Mouse (Mus musculus): ENCODE data around the gene Stard9.

Gene Stard9

GRCm38 (mm10) chr2:120628886-120629735 lies at the start of gene Stard9:
Gene Stard9, plus strand, starts transcription at chr2:120629121.
- peak; percentile 94 to 95 for DNase-seq (ENCODE audit: low read depth in 2 of 2, low spot score in 2 of 2)

DNA sequence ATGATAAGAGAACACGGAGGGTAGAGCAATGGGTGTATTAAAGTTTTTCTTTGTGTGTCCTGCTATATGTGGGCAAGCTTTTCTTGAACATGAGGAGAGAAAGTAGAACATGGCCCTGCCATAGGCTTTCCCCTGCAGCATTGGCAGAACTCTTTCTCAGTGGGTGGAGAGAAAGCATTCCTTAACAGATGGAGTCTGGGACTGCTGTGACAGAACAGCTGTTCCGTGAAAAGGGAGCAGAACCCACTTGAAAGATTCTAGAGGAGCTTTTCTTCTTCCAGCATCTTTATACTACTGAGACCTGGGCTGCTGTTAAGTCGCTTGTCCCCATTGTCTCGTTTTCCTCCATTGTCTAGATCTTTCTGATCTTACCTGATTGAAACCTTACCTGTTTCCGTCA lies 39.2 kb upstream of the Stard9 start:
- DNase-seq (ENCODE audit: low read depth in 2 of 2, low spot score in 2 of 2): no peak

- DNase-seq (ENCODE audit: low read depth in 2 of 2, low spot score in 2 of 2): no peak
Measured at GRCm38 (mm10) chr2:120592227-120592626, 36.7 kb upstream of the Stard9 start.

DNA sequence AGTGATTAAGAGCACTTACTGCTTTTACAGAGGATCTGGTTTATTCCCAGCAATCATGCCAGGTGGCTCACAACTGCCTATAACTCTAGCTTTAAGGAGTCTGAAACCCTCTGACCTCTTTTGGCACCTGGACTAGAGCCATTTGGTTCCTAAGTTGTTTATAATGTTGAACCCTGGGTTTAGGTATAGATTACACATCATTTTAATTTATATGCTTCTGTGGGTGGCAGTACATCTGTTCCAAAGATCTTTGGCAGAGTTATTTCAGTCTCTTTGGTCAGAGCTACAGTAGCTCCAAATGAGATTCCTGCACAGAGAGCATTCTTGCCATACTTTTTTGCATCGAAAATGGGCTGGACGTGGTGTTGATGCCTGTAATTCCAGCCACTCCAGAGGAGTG lies 31.2 kb upstream of the Stard9 start:
- DNase-seq (ENCODE audit: low read depth in 2 of 2, low spot score in 2 of 2): no peak

- DNase-seq (ENCODE audit: low read depth in 2 of 2, low spot score in 2 of 2): no peak
Measured at GRCm38 (mm10) chr2:120599506-120599905, 29.4 kb upstream of the Stard9 start.

DNA sequence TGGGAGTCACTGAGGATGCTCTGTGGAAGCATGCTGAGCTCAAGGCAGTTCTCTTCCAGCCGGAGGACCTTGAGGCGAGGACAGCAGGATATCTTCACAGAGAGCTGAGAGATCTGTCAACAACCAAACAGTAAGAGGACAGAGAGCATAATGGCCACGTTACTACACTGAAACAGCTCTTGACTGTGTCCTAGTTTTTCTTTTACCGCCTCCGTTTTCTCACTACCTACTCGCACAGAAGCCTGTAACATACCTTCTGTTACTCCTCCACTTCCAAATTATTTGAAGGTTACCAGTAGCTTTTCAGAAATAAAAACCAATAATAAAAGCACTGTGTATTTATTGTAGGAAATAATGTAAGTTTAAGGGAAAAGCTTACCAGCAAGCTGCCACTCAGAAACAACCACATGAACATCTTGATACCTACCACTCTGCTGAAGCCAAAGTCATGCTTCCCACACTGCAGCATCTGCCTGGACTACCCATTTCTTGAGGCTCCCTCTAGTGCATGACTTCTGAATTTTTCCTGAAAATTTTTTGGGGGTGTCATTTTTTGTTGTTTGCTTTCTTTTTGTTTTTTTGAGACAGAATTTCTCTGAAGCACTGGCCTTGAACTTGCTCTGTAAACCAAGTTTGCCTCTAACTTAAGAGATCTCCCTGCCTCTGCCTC lies 22.8 kb upstream of the Stard9 start:
- peak in 1 of 2 experiments; percentile 15 for DNase-seq (ENCODE audit: low read depth in 2 of 2, low spot score in 2 of 2)

DNA sequence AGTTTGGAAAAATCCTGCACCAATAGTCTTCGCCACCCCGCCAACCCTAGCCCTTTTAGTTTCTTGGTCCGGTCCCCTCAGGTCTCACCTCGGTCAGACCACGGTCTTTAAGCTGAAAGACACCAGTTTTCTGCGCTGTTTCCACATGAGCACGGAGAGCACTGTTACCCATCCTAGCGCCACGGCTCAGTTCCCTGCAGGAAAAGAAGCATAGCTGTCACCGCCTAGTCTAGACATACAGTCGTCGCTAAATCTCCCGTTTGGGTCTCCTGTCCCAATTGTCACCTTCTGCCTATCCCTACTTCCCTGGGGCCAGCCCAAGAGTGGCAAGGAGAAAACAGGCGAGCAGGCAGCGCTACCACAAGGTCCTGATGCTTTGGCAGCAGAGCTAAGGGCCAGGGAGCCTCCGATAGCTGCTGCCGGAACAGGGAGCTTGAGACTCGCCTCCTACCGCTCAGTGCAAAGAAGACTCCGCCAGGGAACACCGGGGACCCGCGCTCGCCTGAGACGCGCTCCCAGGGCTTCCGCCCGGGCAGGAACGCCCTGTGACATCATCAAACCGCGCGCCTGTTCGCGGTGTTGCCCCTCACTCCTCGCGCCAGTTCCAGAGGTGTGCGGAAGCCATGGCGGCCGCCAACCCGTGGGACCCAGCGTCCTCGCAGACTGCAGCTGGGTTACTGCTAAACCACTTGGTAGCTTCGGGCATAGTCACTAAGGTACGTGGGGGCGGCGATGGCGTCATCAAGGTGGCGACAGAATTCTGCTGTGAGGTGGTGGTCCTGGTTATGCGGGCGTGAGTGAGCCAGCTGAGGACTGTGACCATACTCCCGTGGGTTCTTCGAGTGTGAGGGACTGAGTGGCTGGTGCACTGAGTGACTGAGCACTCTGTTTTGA lies 19.8 kb upstream of the Stard9 start, which contains the start of the genes Haus2 and Lrrc57:
TSS of gene Haus2 (plus strand) at position 554 of the 894 bp plus-strand sequence.
TSS of gene Lrrc57 (minus strand) at position 691 of the 894 bp plus-strand sequence.
- peak; percentile 88 to 91 for DNase-seq (ENCODE audit: low read depth in 2 of 2, low spot score in 2 of 2)

DNA sequence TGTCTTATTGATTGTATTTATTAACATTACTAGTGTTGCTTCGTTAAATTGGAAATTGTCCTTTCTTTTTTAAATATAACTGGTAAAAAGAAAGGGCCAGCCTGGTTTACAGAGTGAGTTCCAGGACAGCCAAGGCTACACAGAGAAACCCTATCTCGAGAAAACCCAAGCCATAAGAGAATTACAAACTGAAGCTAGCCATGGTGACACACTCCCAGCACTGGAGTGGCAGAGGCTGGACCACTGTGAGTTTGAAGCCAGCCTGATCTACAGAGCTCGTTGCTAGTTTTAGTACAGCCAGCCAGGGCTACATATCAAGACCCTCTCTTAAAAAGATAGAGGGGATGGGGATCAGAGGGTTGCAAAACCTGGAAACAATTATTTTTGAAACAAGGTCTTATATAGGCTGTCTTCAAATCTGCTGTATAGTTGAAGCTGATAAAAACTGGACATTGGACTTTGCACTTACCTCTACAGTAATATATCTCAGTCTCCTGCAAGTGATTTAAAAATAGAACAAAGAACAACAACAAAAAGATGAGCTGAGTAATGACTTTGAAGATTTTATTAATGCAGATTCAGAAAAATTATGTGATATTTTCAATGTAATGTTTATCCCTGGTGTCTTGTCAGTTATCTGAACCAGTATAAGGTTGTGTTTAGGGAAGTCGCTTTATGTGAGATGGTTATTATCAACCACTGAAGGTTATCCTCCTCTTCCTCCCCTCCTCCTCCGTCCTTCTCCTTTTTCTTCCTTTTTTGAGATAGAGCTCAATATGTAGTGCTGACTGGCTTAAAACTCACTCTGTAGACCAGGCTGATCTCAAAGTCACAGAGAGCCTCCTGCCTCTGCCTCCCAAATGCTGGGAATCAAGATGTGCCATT lies 12.4 kb upstream of the Stard9 start:
- DNase-seq (ENCODE audit: low read depth in 2 of 2, low spot score in 2 of 2): no peak

- no peak for DNase-seq (ENCODE audit: low read depth in 2 of 2, low spot score in 2 of 2)
Measured at GRCm38 (mm10) chr2:120619538-120619937, 9.4 kb upstream of the Stard9 start.

GRCm38 (mm10) chr2:120622920-120623319 lies 6.0 kb upstream of the Stard9 start:
- no peak for DNase-seq (ENCODE audit: low read depth in 2 of 2, low spot score in 2 of 2)

DNA sequence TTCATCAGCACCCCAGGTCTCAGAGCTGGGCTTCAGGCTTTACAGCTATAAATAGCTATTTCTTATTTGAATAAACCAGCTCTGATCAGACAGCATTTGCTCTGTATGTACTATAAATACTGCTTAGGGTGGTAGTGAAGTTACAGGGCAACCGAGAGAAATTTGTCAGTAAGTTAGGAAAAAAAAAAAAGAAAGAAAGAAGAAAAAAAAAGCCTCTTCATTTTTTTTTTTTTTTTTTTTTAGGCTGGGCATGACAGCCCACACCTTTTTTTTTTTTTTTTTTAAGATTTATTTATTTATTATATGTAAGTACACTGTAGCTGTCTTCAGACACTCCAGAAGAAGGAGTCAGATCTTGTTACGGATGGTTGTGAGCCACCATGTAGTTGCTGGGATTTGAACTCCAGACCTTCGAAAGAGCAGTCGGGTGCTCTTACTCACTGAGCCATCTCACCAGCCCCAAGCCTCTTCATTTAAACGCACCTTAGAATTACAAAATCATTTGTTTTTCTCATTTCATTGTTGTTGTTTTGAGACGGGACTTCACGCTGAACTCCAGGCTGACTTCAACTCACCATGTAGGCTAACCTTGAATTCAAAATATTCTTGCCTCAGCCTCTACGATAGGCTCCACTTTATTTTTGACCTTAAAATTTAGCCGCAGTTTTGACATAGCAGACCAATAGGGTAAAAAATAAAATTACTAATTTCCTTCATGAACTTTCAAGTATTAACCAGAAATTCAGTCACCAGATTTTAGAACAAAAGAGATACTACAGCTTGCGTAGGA lies 650 bp upstream of the Stard9 start:
- DNase-seq (ENCODE audit: low read depth in 2 of 2, low spot score in 2 of 2): no peak

DNA sequence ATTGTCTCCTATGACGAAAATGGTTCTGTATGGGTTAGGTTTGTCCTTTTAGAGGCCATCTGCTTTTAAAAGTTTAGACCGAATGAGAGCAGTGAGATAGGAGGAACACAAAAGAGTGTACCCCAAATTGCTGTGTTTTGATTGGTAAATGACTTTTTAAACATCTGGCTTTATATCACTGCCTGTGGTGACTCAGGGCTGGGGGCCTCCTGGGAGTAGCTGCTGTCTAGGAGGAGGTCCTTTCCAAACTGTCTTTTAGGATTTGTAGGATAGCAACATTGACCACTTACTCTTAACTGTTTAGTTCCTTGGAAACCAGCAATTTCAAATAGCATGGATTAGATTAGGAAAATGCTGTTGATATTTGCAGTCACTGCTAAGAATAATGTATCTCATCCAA lies 1.3 kb downstream of the Stard9 start:
- DNase-seq (ENCODE audit: low read depth in 2 of 2, low spot score in 2 of 2): no peak

DNA sequence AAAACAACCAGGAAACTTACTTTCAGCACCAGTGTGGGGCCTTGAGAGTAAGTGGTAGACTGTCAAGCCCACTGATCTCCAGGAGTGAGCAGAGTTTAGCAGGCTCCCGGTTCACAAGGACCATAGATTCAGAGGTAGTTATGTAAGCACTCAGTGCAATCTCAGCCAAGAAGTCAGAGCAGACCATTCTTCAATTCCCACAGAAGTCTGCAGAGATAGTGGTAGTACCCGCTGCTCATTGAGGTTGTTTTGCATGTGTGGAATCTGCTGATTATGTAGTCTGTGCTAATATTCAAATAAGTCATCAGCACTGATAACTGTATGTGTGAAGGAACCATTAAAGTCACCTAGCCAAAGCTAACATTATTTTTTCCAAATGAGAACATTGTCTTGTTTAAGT lies 1.7 kb downstream of the Stard9 start:
- no peak for DNase-seq (ENCODE audit: low read depth in 2 of 2, low spot score in 2 of 2)

- DNase-seq (ENCODE audit: low read depth in 2 of 2, low spot score in 2 of 2): no peak
Measured at GRCm38 (mm10) chr2:120631521-120631920, 2.6 kb downstream of the Stard9 start.

DNA sequence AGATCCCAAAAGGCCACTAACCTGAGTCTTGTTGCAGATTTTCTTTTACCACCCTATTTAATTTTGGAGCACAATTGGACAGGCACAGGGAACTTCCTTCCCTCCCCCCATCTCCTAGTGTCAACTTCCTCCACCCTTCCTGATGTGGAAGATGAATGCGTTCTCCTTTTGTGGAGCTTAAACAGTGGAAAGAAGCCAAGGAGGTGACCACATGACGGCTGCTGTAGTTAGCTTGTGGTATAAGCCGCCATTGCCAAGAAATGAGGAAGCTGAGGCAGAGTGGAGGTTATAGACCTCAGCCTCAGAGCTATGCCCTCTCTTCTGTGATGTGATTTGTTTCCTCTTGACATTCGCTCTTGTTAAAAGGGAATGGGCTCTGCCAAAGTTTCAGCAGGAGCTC lies 3.0 kb downstream of the Stard9 start:
- DNase-seq (ENCODE audit: low read depth in 2 of 2, low spot score in 2 of 2): no peak

- DNase-seq (ENCODE audit: low read depth in 2 of 2, low spot score in 2 of 2): no peak
Measured at GRCm38 (mm10) chr2:120640835-120641234, 11.9 kb downstream of the Stard9 start.

- no peak for DNase-seq (ENCODE audit: low read depth in 2 of 2, low spot score in 2 of 2)
Measured at GRCm38 (mm10) chr2:120643836-120644235, 14.9 kb downstream of the Stard9 start.

GRCm38 (mm10) chr2:120646777-120647176 lies 17.9 kb downstream of the Stard9 start:
- DNase-seq (ENCODE audit: low read depth in 2 of 2, low spot score in 2 of 2): no peak

- DNase-seq (ENCODE audit: low read depth in 2 of 2, low spot score in 2 of 2): no peak
Measured at GRCm38 (mm10) chr2:120652256-120652924, 23.5 kb downstream of the Stard9 start.
